ENCODE assay signal across 10 mouse cellular contexts in genomic region chr3:104597135-104597764, GRCm38 (mm10). TPM values are rescaled to one million over a fixed set of nuclear protein-coding genes. Genes with fewer than 3 reads are reported as not detected.
DNase-seq lines count a peak whose midpoint lies in the region; ATAC-seq lines count a peak whose summit lies in the region.
"Had no signal": no experiment of that assay in that cellular context is flagged by ENCODE, and none has a peak within 500 bp of the region (broad histone marks: within the 10 kb centered on the region; RNA-seq: fewer than 3 reads in every experiment).

No protein-coding gene starts in this region.

- peaks cover 10% of the 10 kb centered on the region; the same call in 1 of the 2 replicates for H3K4me1 ChIP-seq in hindbrain, embryonic 15.5 days (replicated peaks)
- H3K4me1 ChIP-seq in hindbrain, embryonic 11.5 days (replicated peaks; ENCODE audit: control insufficient read depth, insufficient read depth, low read length) = no peaks in the 10 kb centered on the region
- H3K4me1 ChIP-seq: embryonic facial prominence, embryonic 12.5 days; neural tube, embryonic 12.5 days had no signal

- no peaks in the 10 kb centered on the region for H3K27me3 ChIP-seq in hindbrain, embryonic 15.5 days
- H3K27me3 ChIP-seq in hindbrain, embryonic 11.5 days (ENCODE audit: control insufficient read depth, insufficient read depth, low read length) = no peaks in the 10 kb centered on the region
- H3K27me3 ChIP-seq: embryonic facial prominence, embryonic 12.5 days; neural tube, embryonic 12.5 days had no signal

- no peaks in the 10 kb centered on the region for H3K9me3 ChIP-seq in hindbrain, embryonic 15.5 days
- no peaks in the 10 kb centered on the region for H3K9me3 ChIP-seq in hindbrain, embryonic 11.5 days (ENCODE audit: control insufficient read depth, low read length)
- H3K9me3 ChIP-seq: embryonic facial prominence, embryonic 12.5 days; neural tube, embryonic 12.5 days had no signal

- peak overlapping the region; percentile 38 for H3K4me2 ChIP-seq in hindbrain, embryonic 15.5 days
- H3K4me2 ChIP-seq in hindbrain, embryonic 11.5 days (replicated peaks; ENCODE audit: low read depth, low read length) = no peak overlapping the region
- H3K4me2 ChIP-seq: embryonic facial prominence, embryonic 12.5 days; neural tube, embryonic 12.5 days had no signal

- peak; percentile 90 for ATAC-seq in hindbrain, embryonic 15.5 days (ENCODE audit: low FRiP score, low read depth)
- no peak for ATAC-seq in hindbrain, embryonic 11.5 days (ENCODE audit: low FRiP score)

- WGBS in hindbrain, embryonic 15.5 days = 44% methylated on average over 10 of the region's 10 CpGs
- 67% methylated on average over 10 of the region's 10 CpGs for WGBS in hindbrain, embryonic 11.5 days

- no peaks in the 10 kb centered on the region for H3K36me3 ChIP-seq in hindbrain, embryonic 15.5 days
- H3K36me3 ChIP-seq in hindbrain, embryonic 11.5 days (ENCODE audit: control insufficient read depth, insufficient read depth, low read length) = no peaks in the 10 kb centered on the region
- H3K36me3 ChIP-seq: embryonic facial prominence, embryonic 12.5 days; neural tube, embryonic 12.5 days had no signal

- peak overlapping the region; percentile 73 for H3K27ac ChIP-seq in hindbrain, embryonic 15.5 days (replicated peaks)
- H3K27ac ChIP-seq in hindbrain, embryonic 11.5 days (ENCODE audit: low read depth, low read length) = no peak overlapping the region
- H3K27ac ChIP-seq: embryonic facial prominence, embryonic 12.5 days; neural tube, embryonic 12.5 days had no signal

- H3K9ac ChIP-seq in hindbrain, embryonic 15.5 days = no peak overlapping the region
- H3K9ac ChIP-seq in hindbrain, embryonic 11.5 days (ENCODE audit: low read depth, low read length) = no peak overlapping the region
- H3K9ac ChIP-seq: embryonic facial prominence, embryonic 12.5 days; neural tube, embryonic 12.5 days had no signal

- DNase-seq in hindbrain, embryonic 11.5 days (ENCODE audit: low spot score) = no peak
- peak; percentile 88 to 92 for DNase-seq in cerebellum, postnatal 36 days
- peak; percentile 64 for DNase-seq in heart, adult 8-10 months (ENCODE audit: low spot score)
- peak; percentile 84 for DNase-seq in kidney, postnatal 14 days
- DNase-seq in lung, adult 18-20 months = peak; percentile 63 to 73
- DNase-seq in right cerebral cortex, postnatal 25 days = peak; percentile 90
- DNase-seq in thymus, postnatal 10 days (ENCODE audit: low spot score in 2 of 2) = no peak

- H3K4me3 ChIP-seq in hindbrain, embryonic 15.5 days = no peak overlapping the region
- H3K4me3 ChIP-seq in hindbrain, embryonic 11.5 days (ENCODE audit: low read depth, low read length) = no peak overlapping the region
- H3K4me3 ChIP-seq: embryonic facial prominence, embryonic 12.5 days; neural tube, embryonic 12.5 days had no signal

RNA-seq across cellular contexts. Expression of gene Slc16a1, which starts 41.2 kb away (rescaled TPM):
- 9.1 and 10.5 TPM in 2 replicates for polyA plus RNA-seq in hindbrain, embryonic 15.5 days (2015; fragmentation: Nextera tagmentation; extraction: Ambion mirVana)
- 31.7 and 33.4 TPM in 2 replicates for polyA plus RNA-seq in hindbrain, embryonic 11.5 days (2014; fragmentation: Nextera tagmentation; extraction: Ambion mirVana)
- total RNA-seq in heart, adult 8-10 months (2022) = 100 to 1,000 TPM; 150 to 176 (median 163) TPM

Comparison
In these comparisons a context has a peak if more than half of its experiments do, and no peak if none do; other contexts are left out.
1. DNase-seq: peak in cerebellum, postnatal 36 days (2 of 2), heart, adult 8-10 months (single experiment), kidney, postnatal 14 days (single experiment), lung, adult 18-20 months (2 of 2) and right cerebral cortex, postnatal 25 days (single experiment); none in hindbrain, embryonic 11.5 days (single experiment) and thymus, postnatal 10 days (0 of 2).